Mouse (Mus musculus): ENCODE measurements around the gene Gp5.

GRCm38 (mm10) chr16:30257718-30258117, 52.9 kb downstream of the Gp5 start:
- TF ChIP-seq REST (IDR thresholded peaks at IDR 0.05; ENCODE audit: insufficient read depth, insufficient read length) (no peak), POLR2A (IDR thresholded peaks at IDR 0.05; ENCODE audit: insufficient read length, low read depth) (no peak), MYOD1 (IDR thresholded peaks at IDR 0.05; ENCODE audit: control insufficient read depth in 1 of 3, insufficient read length in 2 of 3, low read depth in 2 of 3) (no peak), MAX (IDR thresholded peaks at IDR 0.05; ENCODE audit: low read depth) (no peak), MYOG (IDR thresholded peaks at IDR 0.05; ENCODE audit: control insufficient read depth in 1 of 3, insufficient read depth in 1 of 3, insufficient read length in 2 of 3, low read depth in 2 of 3) (no peak), SRF (IDR thresholded peaks at IDR 0.05; ENCODE audit: control insufficient read depth, insufficient read length, low read depth) (no peak), CEBPB (IDR thresholded peaks at IDR 0.05; ENCODE audit: insufficient read depth, poor library complexity, severe bottlenecking) (no peak), POLR2AphosphoS2 (IDR thresholded peaks at IDR 0.05; ENCODE audit: insufficient read length, low read depth) (no peak), TCF3 (IDR thresholded peaks at IDR 0.05; ENCODE audit: insufficient read length, low read depth) (no peak), USF1 (IDR thresholded peaks at IDR 0.05; ENCODE audit: low read depth) (no peak), TCF12 (IDR thresholded peaks at IDR 0.05; ENCODE audit: insufficient read depth, poor library complexity, severe bottlenecking) (no peak), E2F4 (IDR thresholded peaks at IDR 0.05; ENCODE audit: insufficient read depth) (no peak)
